Mouse (Mus musculus): Measurements from ENCODE around the gene Naa16. TPM values are rescaled to one million over a fixed set of nuclear protein-coding genes. Genes with fewer than 3 reads are reported as not detected.
A peak's percentile ranks its signal among the peaks of the same experiment; 100 is the strongest.
"Not testable (repeated sequence)": the region's sequence is repeated elsewhere in the genome, so short reads cannot be mapped to it uniquely, and the experiment has no call there.

Naa16 gene
- polyA plus RNA-seq (2014; fragmentation: Nextera tagmentation; extraction: Ambion mirVana), result 37.0 and 39.5 TPM in 2 replicates

DNA sequence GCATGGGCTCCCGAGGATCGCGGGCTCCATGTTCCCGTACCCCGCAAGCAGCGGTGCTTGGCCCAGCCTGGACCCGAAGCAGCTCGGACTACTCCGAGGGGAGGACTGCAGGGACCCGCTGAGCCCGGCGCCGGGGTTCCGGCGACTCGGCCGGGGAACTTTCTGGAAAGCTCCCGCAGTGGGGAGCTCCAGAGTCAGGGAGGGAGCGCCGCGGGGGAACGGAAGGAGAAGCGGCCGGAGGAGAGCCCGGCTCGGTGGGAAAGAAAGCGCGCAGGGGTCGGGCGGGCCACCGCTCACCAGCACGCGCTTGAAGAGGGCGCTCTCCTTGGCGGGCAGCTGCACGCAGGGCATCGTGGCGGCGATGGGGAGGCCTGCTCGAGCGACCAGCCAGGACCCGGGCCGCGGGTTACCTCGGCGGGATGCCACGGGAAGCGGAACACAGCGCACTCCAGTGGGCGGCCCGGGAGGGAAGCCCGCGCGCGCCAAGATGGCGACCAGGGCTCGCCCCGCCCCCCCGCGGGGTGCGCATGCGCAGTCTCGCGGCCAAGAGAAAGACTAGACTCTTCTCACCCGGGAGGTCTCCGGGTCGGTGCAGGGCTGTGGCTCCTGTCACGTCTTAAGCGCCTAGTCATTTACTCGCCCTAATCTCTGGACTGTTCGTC lies at the start of gene Naa16:
TSS of gene Naa16 (minus strand) at position 514 of the 662 bp plus-strand sequence.
- ATAC-seq (ENCODE audit: low FRiP score), result peak; percentile 98
- Histone ChIP-seq H3K4me3 (ENCODE audit: low read depth, low read length) (peak within 1 kb of the TSS; percentile 82), H3K4me1 (replicated peaks; ENCODE audit: control insufficient read depth, insufficient read depth, low read length) (no peaks in the 10 kb centered on the region), H3K4me2 (replicated peaks; ENCODE audit: low read depth, low read length) (peak within 1 kb of the TSS; percentile 70), H3K9me3 (ENCODE audit: control insufficient read depth, low read length) (no peaks in the 10 kb centered on the region), H3K27me3 (ENCODE audit: control insufficient read depth, insufficient read depth, low read length) (no peaks in the 10 kb centered on the region), H3K27ac (ENCODE audit: low read depth, low read length) (peak within 1 kb of the TSS; percentile 97), H3K36me3 (ENCODE audit: control insufficient read depth, insufficient read depth, low read length) (no peaks in the 10 kb centered on the region), H3K9ac (ENCODE audit: low read depth, low read length) (peak within 1 kb of the TSS; percentile 89)
- WGBS, result 0% methylated on average over 64 of the region's 71 CpGs
- DNase-seq (ENCODE audit: low spot score), result peak; percentile 99

DNA sequence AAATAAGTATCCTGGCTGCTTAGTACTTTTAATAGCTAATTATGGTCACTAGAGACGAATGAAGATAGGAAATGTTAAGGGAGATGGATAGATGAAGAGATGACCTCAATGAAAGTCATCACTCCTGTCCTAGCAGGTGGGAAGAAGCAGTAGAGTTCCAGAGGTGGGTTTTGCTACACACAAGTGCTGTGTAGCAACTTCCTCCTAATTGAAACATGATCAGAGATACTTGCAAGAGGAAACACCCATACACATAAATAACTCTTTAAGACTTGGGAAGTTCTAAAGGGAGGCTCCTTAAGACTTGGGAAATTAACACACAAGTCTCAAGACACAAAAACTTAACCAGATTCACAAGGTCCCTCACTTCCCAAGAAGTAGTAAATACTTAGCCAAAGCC lies 43.5 kb upstream of the Naa16 start:
- ATAC-seq (ENCODE audit: low FRiP score) (no peak), DNase-seq (ENCODE audit: low spot score) (no peak)
- 82% methylated on average over 1 of the region's 1 CpGs for WGBS
- H3K9me3 ChIP-seq (ENCODE audit: control insufficient read depth, low read length), result no peaks in the 10 kb centered on the region
- H3K4me2 ChIP-seq (replicated peaks; ENCODE audit: low read depth, low read length), result no peak overlapping the region
- no peak overlapping the region for H3K27ac ChIP-seq (ENCODE audit: low read depth, low read length)
- H3K4me1 ChIP-seq (replicated peaks; ENCODE audit: control insufficient read depth, insufficient read depth, low read length), result no peaks in the 10 kb centered on the region
- H3K9ac ChIP-seq (ENCODE audit: low read depth, low read length), result no peak overlapping the region
- no peaks in the 10 kb centered on the region for H3K36me3 ChIP-seq (ENCODE audit: control insufficient read depth, insufficient read depth, low read length)
- H3K27me3 ChIP-seq (ENCODE audit: control insufficient read depth, insufficient read depth, low read length), result no peaks in the 10 kb centered on the region
- no peak overlapping the region for H3K4me3 ChIP-seq (ENCODE audit: low read depth, low read length)

GRCm38 (mm10) chr14:79426730-79427365 lies 36.3 kb upstream of the Naa16 start:
- H3K27me3 ChIP-seq (ENCODE audit: control insufficient read depth, insufficient read depth, low read length); DNase-seq (ENCODE audit: low spot score); H3K36me3 ChIP-seq (ENCODE audit: control insufficient read depth, insufficient read depth, low read length); H3K9me3 ChIP-seq (ENCODE audit: control insufficient read depth, low read length); H3K9ac ChIP-seq (ENCODE audit: low read depth, low read length); H3K4me1 ChIP-seq (replicated peaks; ENCODE audit: control insufficient read depth, insufficient read depth, low read length): not testable (repeated sequence)
- Histone ChIP-seq H3K4me3 (ENCODE audit: low read depth, low read length) (peak overlapping the region; percentile 38), H3K27ac (ENCODE audit: low read depth, low read length) (peak overlapping the region; percentile 66; the same call in 1 of the 2 replicates), H3K4me2 (replicated peaks; ENCODE audit: low read depth, low read length) (peak overlapping the region; percentile 43)
- ATAC-seq (ENCODE audit: low FRiP score), result peak; percentile 73
- 80% methylated on average over 2 of the region's 59 CpGs for WGBS

DNA sequence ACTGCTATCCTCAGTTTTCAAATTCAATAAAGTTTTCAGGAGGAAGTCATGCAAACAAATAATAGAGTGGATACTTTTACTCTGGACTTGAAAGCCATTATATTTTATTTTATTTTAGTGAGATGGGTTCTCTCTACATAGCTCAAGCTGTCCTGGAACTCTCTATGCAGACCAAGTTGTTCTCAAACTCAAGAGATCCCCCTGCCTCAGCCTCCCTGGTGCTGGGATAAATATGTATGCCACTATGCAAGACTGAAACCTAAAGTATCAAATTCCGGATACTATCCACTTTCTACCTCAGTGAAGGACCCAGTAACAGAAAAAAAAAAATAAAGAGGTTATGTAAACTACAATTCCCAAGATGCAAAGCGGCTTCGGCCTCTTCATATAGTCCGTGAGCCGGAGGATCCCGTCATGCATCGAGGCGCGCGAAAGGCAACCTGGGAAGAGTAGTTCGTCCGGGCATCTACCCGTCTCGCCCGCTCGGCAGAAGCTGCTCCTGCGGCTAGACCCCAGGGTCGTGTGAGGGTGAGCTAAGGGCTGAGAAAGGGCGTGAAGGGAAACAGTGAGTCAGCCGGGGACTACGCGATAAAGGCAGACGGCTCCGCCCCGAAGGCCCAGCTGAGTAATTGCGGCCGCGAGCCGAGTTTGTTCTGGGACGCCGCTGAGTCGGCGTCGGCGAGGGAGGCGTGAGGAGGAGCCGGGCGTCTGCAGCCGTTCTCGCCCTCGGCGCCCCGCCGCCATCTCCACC lies 35.6 kb upstream of the Naa16 start, which contains the start of gene Kbtbd7:
TSS of gene Kbtbd7 (plus strand) at position 533 of the 751 bp plus-strand sequence.
- H3K36me3 ChIP-seq (ENCODE audit: control insufficient read depth, insufficient read depth, low read length), result no peaks in the 10 kb centered on the region
- H3K4me1 ChIP-seq (replicated peaks; ENCODE audit: control insufficient read depth, insufficient read depth, low read length), result no peaks in the 10 kb centered on the region
- ATAC-seq (ENCODE audit: low FRiP score) (peak; percentile 98), DNase-seq (ENCODE audit: low spot score) (peak; percentile 93)
- H3K9me3 ChIP-seq (ENCODE audit: control insufficient read depth, low read length), result peaks cover 3% of the 10 kb centered on the region; the same call in 1 of the 2 replicates
- peak within 1 kb of the TSS; percentile 66 for H3K27ac ChIP-seq (ENCODE audit: low read depth, low read length)
- H3K4me2 ChIP-seq (replicated peaks; ENCODE audit: low read depth, low read length), result peak within 1 kb of the TSS; percentile 43
- under 1% methylated on average over 42 of the region's 44 CpGs for WGBS
- peak within 1 kb of the TSS; percentile 38 for H3K4me3 ChIP-seq (ENCODE audit: low read depth, low read length)
- H3K27me3 ChIP-seq (ENCODE audit: control insufficient read depth, insufficient read depth, low read length), result no peaks in the 10 kb centered on the region
- H3K9ac ChIP-seq (ENCODE audit: low read depth, low read length), result peak within 1 kb of the TSS; percentile 56

- H3K36me3 ChIP-seq (ENCODE audit: control insufficient read depth, insufficient read depth, low read length), result no peaks in the 10 kb centered on the region
- peak; percentile 57 for DNase-seq (ENCODE audit: low spot score)
- H3K9me3 ChIP-seq (ENCODE audit: control insufficient read depth, low read length), result no peaks in the 10 kb centered on the region
- peak; percentile 85 for ATAC-seq (ENCODE audit: low FRiP score)
- H3K4me1 ChIP-seq (replicated peaks; ENCODE audit: control insufficient read depth, insufficient read depth, low read length), result peaks cover 3% of the 10 kb centered on the region; the same call in 1 of the 2 replicates
- H3K27ac ChIP-seq (ENCODE audit: low read depth, low read length), result no peak overlapping the region
- no peak overlapping the region for H3K9ac ChIP-seq (ENCODE audit: low read depth, low read length)
- H3K4me3 ChIP-seq (ENCODE audit: low read depth, low read length), result no peak overlapping the region
- H3K4me2 ChIP-seq (replicated peaks; ENCODE audit: low read depth, low read length), result peak overlapping the region; percentile 32
- WGBS, result 26% methylated on average over 20 of the region's 20 CpGs
- H3K27me3 ChIP-seq (ENCODE audit: control insufficient read depth, insufficient read depth, low read length), result no peaks in the 10 kb centered on the region
Observed at GRCm38 (mm10) chr14:79420083-79420685, 29.6 kb upstream of the Naa16 start.

DNA sequence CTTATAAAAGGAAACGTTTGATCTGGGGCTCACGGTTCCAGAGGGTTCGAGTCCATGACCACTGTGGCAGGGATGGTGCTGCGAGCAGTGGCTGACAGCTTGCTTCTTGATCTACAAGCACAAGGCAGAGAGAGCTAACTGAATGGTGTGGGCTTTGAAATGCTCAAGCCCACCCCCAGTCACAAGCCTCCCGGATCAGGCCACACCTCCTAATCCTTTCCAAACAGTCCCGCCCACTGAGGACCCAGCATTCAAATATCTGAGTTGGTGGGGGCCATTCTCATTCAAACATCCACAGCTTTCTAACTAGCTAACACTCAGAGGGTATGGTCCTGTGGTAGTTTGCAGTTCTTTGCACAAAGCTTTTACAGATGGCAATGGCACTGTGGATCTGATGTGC lies 22.5 kb upstream of the Naa16 start:
- H3K36me3 ChIP-seq (ENCODE audit: control insufficient read depth, insufficient read depth, low read length), result no peaks in the 10 kb centered on the region
- no peak for DNase-seq (ENCODE audit: low spot score)
- no peaks in the 10 kb centered on the region for H3K27me3 ChIP-seq (ENCODE audit: control insufficient read depth, insufficient read depth, low read length)
- no peak overlapping the region for H3K9ac ChIP-seq (ENCODE audit: low read depth, low read length)
- H3K9me3 ChIP-seq (ENCODE audit: control insufficient read depth, low read length), result no peaks in the 10 kb centered on the region
- WGBS, result 91% methylated on average over 6 of the region's 6 CpGs
- no peak overlapping the region for H3K4me2 ChIP-seq (replicated peaks; ENCODE audit: low read depth, low read length)
- no peak overlapping the region for H3K27ac ChIP-seq (ENCODE audit: low read depth, low read length)
- ATAC-seq (ENCODE audit: low FRiP score), result no peak
- no peaks in the 10 kb centered on the region for H3K4me1 ChIP-seq (replicated peaks; ENCODE audit: control insufficient read depth, insufficient read depth, low read length)
- no peak overlapping the region for H3K4me3 ChIP-seq (ENCODE audit: low read depth, low read length)

- H3K27ac ChIP-seq (ENCODE audit: low read depth, low read length), result no peak overlapping the region
- ATAC-seq (ENCODE audit: low FRiP score), result no peak
- no peak overlapping the region for H3K4me3 ChIP-seq (ENCODE audit: low read depth, low read length)
- no peaks in the 10 kb centered on the region for H3K4me1 ChIP-seq (replicated peaks; ENCODE audit: control insufficient read depth, insufficient read depth, low read length)
- H3K9ac ChIP-seq (ENCODE audit: low read depth, low read length), result no peak overlapping the region
- no peak for DNase-seq (ENCODE audit: low spot score)
- H3K9me3 ChIP-seq (ENCODE audit: control insufficient read depth, low read length), result no peaks in the 10 kb centered on the region
- 81% methylated on average over 2 of the region's 2 CpGs for WGBS
- H3K27me3 ChIP-seq (ENCODE audit: control insufficient read depth, insufficient read depth, low read length), result no peaks in the 10 kb centered on the region
- H3K4me2 ChIP-seq (replicated peaks; ENCODE audit: low read depth, low read length), result no peak overlapping the region
- H3K36me3 ChIP-seq (ENCODE audit: control insufficient read depth, insufficient read depth, low read length), result no peaks in the 10 kb centered on the region
Observed at GRCm38 (mm10) chr14:79410662-79411061, 20.1 kb upstream of the Naa16 start.

- 95% methylated on average over 6 of the region's 6 CpGs for WGBS
- H3K27ac ChIP-seq (ENCODE audit: low read depth, low read length), result no peak overlapping the region
- H3K9ac ChIP-seq (ENCODE audit: low read depth, low read length), result no peak overlapping the region
- H3K4me1 ChIP-seq (replicated peaks; ENCODE audit: control insufficient read depth, insufficient read depth, low read length), result no peaks in the 10 kb centered on the region
- DNase-seq (ENCODE audit: low spot score) (no peak), ATAC-seq (ENCODE audit: low FRiP score) (no peak)
- no peak overlapping the region for H3K4me3 ChIP-seq (ENCODE audit: low read depth, low read length)
- H3K36me3 ChIP-seq (ENCODE audit: control insufficient read depth, insufficient read depth, low read length), result no peaks in the 10 kb centered on the region
- no peaks in the 10 kb centered on the region for H3K27me3 ChIP-seq (ENCODE audit: control insufficient read depth, insufficient read depth, low read length)
- H3K9me3 ChIP-seq (ENCODE audit: control insufficient read depth, low read length), result no peaks in the 10 kb centered on the region
- no peak overlapping the region for H3K4me2 ChIP-seq (replicated peaks; ENCODE audit: low read depth, low read length)
Observed at GRCm38 (mm10) chr14:79409278-79409830, 18.8 kb upstream of the Naa16 start.
